Mouse (Mus musculus) thymus, postnatal 36 days (tissue): ENCODE measurements around the gene Enah.

ENCODE experiments used
- DNase-seq, 2 experiments: peaks; one replicate each; pipeline ENCODE4 v3.0.0; 2022; ENCODE audit warnings: mixed read lengths in 2 of 2

Enah gene

GRCm38 (mm10) chr1:181872639-181873038 lies 147.2 kb downstream of the Enah start:
- no peak for DNase-seq

GRCm38 (mm10) chr1:181866429-181867280 lies 153.1 kb downstream of the Enah start:
- DNase-seq, result no peak

- no peak for DNase-seq
Measured at GRCm38 (mm10) chr1:181865863-181866216, 153.9 kb downstream of the Enah start.

- peak; percentile 53 to 62 for DNase-seq
Measured at GRCm38 (mm10) chr1:181864971-181865862, 154.6 kb downstream of the Enah start.

- DNase-seq, result peak; percentile 48 to 62
Measured at GRCm38 (mm10) chr1:181863431-181863830, 156.4 kb downstream of the Enah start.

- no peak for DNase-seq
Measured at GRCm38 (mm10) chr1:181862676-181863374, 157.0 kb downstream of the Enah start.

GRCm38 (mm10) chr1:181861181-181861902 lies 158.4 kb downstream of the Enah start:
- DNase-seq, result no peak

GRCm38 (mm10) chr1:181860659-181861058 lies 159.1 kb downstream of the Enah start:
- DNase-seq, result peak; percentile 87 to 93

- DNase-seq, result no peak
Measured at GRCm38 (mm10) chr1:181856329-181856728, 163.5 kb downstream of the Enah start.

GRCm38 (mm10) chr1:181854829-181855228 lies 165.0 kb downstream of the Enah start:
- no peak for DNase-seq

- DNase-seq, result peak; percentile 90 to 97
Measured at GRCm38 (mm10) chr1:181853081-181853736, 166.6 kb downstream of the Enah start.

- peak; percentile 47 to 57 for DNase-seq
Measured at GRCm38 (mm10) chr1:181852466-181852865, 167.3 kb downstream of the Enah start.

GRCm38 (mm10) chr1:181851521-181852310 lies 168.1 kb downstream of the Enah start:
- peak in 1 of 2 experiments; percentile 23 for DNase-seq

- no peak for DNase-seq
Measured at GRCm38 (mm10) chr1:181850441-181850840, 169.3 kb downstream of the Enah start.

- no peak for DNase-seq
Measured at GRCm38 (mm10) chr1:181848210-181848609, 171.6 kb downstream of the Enah start.

- DNase-seq, result no peak
Measured at GRCm38 (mm10) chr1:181847396-181847795, 172.4 kb downstream of the Enah start.
